Mouse (Mus musculus): Measurements from ENCODE around the gene Kirrel3.

DNA sequence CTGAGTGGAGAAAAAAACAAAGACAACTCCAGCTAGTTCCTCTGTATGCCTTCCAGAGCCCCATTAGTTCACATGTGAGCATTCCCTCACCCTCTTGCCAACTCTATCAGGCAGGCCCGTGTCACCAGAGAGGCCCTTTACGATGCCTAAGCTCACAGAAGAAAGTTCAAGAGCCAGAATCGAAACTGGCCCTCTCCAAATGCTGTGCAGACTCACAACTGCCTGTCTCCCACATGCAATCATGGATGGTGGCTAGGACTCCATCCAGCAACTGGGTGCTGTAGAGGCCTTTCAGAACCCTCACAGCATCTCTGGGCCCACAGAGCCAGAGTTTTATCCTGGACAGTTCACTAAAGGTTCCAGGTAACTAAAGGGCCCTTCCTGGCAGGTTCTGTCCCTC, 470.8 kb downstream of the Kirrel3 start:
- TF ChIP-seq CTCF (IDR thresholded peaks at IDR 0.05) (no peak), EP300 (IDR thresholded peaks at IDR 0.05) (no peak)

All from lung, postnatal 0 days (tissue).